Mouse (Mus musculus) left cerebral cortex, postnatal 10 days (tissue): Measurements from ENCODE around the gene Gbp10. TPM values are rescaled to one million over a fixed set of nuclear protein-coding genes. Genes with fewer than 3 reads are reported as not detected.
A peak's percentile ranks its signal among the peaks of the same experiment; 100 is the strongest.
"Not testable (repeated sequence)": the region's sequence is repeated elsewhere in the genome, so short reads cannot be mapped to it uniquely, and the experiment has no call there.

Experiments used
- DNase-seq, 2 experiments: peaks; one replicate each; pipeline ENCODE4 v3.0.0; 2021 to 2022; ENCODE audit warnings: low spot score in 2 of 2, mixed read lengths in 1 of 2; ENCODE audit errors: extremely low spot score in 1 of 2
- intact Hi-C: fragments of 180-260 bp; cut with DNase I; formaldehyde crosslinking; loops from one replicate; pipeline ENCODE4 v1.15.1; 2025
- total RNA-seq, 2 experiments: library from RNA; stranded (reverse); gene quantifications; 2 replicates each; pipeline ENCODE4 v1.2.3; 2021

The Gbp10 gene
- not detected for total RNA-seq

- intact Hi-C loops: not testable (repeated sequence)
- peak in 1 of 2 experiments; percentile 36 for DNase-seq
Measured at GRCm38 (mm10) chr5:105239483-105240047, at the start of gene Gbp10. Gbp10 (minus strand) TSS chr5:105239533.

GRCm38 (mm10) chr5:105260673-105261072 is 21.3 kb upstream of the Gbp10 start:
- DNase-seq, intact Hi-C loops: not testable (repeated sequence)

DNA sequence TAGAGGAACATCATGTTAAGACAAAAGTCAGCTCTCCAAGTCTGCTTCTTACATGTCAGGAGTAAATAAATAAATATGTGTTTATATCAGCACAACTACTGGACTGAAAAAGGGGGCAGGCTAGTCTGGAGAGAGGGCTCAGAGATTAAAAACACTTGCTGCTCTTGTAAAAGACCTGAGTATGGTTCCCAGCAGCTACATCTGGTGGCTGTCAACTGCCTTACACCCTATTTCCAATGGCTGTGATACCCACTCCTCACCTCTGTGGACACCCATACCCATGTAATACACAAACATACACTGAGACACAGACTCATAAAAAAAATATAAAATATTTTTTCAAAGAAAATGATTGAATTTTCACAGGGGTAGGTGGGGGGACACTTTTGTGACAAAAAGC is 13.2 kb upstream of the Gbp10 start:
- no peak for DNase-seq
- intact Hi-C loops: no loop called here

GRCm38 (mm10) chr5:105244741-105245140 is 5.4 kb upstream of the Gbp10 start:
- intact Hi-C loops, DNase-seq: not testable (repeated sequence)

DNA sequence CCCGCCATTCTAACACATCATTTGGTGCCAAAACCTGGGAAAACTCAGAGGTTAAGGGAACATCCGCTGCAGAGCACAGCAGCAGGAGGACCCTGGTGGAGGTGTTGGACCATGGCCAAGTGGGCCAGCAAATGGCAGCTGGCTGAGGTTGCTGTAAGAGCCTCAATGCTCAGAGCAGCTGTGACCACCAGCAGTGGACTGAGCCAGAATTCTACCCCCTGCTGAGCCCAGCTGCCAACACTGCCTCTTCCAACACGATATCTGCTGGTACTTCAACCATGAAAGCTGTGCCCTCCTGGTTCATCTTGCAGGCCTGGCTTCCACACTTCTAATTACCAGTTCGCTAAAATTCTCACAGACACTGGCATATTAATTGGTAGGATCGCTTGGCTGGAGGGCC is 1.6 kb upstream of the Gbp10 start:
- DNase-seq: peak in 1 of 2 experiments; percentile 30
- intact Hi-C loops: not testable (repeated sequence)

DNA sequence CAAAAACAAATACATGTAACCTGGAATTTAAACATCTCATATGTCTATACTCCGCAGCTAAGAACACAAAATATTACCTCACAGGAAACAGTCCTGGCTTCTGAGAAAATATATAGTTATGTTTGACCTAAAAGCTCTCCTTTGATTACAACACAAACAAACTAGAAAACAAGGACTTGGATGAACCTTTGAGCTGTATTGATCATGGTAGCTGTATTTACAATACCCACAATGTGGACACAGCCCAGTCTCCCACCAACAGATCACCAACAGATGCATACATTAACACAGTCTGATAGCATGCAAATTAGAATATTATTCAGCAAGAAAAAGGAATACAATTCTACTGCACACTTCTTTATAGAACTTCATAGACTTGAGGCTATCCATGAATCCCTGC is 931 bp downstream of the Gbp10 start:
- DNase-seq, intact Hi-C loops: not testable (repeated sequence)

GRCm38 (mm10) chr5:105236040-105236439 is 3.3 kb downstream of the Gbp10 start:
- DNase-seq, intact Hi-C loops: not testable (repeated sequence)

DNA sequence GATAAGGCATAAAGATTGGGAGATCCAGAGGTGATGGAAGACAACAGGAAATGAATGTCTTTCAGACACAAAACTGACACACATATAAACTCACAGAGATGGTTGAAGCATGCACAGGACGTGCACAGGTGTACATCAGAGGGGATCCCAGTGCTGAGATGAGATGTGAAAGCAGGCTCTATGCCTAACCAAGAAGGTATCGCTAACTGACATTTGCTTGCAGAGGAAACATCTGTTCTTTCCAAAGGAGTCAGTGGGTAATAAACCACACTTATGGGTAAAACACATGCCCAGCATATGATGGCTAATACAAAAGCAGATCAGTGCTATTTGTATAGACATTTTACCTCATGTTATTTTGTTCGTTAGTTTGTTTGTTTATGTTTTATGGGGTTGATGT is 30.4 kb downstream of the Gbp10 start:
- intact Hi-C loops, DNase-seq: not testable (repeated sequence)

- intact Hi-C loops, DNase-seq: not testable (repeated sequence)
Measured at GRCm38 (mm10) chr5:105200791-105201355, 38.5 kb downstream of the Gbp10 start.

GRCm38 (mm10) chr5:105199149-105199548 is 40.2 kb downstream of the Gbp10 start:
- intact Hi-C loops, DNase-seq: not testable (repeated sequence)

DNA sequence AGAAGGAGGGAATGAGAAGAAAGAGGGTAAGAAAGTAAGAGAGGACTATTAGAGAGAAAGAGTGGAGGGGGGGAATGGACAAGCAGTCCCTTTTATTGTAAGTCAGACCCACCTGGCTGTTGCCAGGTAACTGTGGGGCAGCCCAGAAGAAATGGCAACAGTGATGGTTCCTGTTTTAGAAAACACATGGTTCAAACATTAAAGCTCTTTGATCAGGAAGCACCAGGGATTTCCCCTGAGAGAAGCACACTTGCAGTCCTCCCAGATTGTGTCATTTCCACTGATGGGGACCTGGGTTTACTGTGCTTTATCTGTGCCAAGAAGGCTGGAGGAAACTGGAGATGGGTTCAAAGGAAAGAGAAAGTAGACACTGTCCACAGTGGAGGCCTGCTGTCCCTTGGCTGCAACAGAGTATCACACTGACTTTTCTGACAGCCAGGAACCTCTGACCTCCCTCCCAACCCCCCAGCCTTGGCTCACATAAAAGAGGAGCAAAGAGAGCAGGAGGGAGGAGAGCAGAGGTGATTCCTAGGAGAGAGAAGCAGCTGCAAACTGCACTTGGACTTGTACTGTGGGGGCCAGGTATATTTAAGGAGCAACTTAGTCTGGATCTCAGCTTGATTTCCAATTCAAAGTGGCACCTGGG is 41.3 kb downstream of the Gbp10 start:
- DNase-seq: peak in 1 of 2 experiments; percentile 27
- intact Hi-C loops: not testable (repeated sequence)

DNA sequence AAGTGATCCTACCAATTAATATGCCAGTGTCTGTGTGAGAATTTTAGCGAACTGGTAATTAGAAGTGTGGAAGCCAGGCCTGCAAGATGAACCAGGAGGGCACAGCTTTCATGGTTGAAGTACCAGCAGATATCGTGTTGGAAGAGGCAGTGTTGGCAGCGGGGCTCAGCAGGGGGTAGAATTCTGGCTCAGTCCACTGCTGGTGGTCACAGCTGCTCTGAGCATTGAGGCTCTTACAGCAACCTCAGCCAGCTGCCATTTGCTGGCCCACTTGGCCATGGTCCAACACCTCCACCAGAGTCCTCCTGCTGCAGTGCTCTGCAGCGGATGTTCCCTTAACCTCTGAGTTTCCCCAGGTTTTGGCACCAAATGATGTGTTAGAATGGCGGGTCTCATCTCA is 43.0 kb downstream of the Gbp10 start:
- DNase-seq, intact Hi-C loops: not testable (repeated sequence)

GRCm38 (mm10) chr5:105192536-105192935 is 46.8 kb downstream of the Gbp10 start:
- DNase-seq, intact Hi-C loops: not testable (repeated sequence)

- no peak for DNase-seq
- intact Hi-C loops: no loop called here
Measured at GRCm38 (mm10) chr5:105181446-105181845, 57.9 kb downstream of the Gbp10 start.

Other genes with a start within 250 kb of the Gbp10 start
- 1 to 10 TPM; 1.5 to 3.0 TPM for gene Gbp9, start 100.0 kb downstream of the Gbp10 start, total RNA-seq
- under 1 TPM in 1 of 2 experiments, not detected in 1; 0.22 TPM for gene Gbp8, start 100.0 kb downstream of the Gbp10 start, total RNA-seq
- gene Gbp4, start 99.9 kb downstream of the Gbp10 start, total RNA-seq: 1 to 10 TPM in 1 of 2 experiments, under 1 TPM in 1; 0.89 to 1.2 TPM
- gene Gm43302, start 54.2 kb upstream of the Gbp10 start, total RNA-seq: not detected
- 1 to 10 TPM in 1 of 2 experiments, under 1 TPM in 1; 0.97 to 1.0 TPM for gene Gbp6, start 54.2 kb upstream of the Gbp10 start, total RNA-seq
- 100 to 1,000 TPM; 128 to 139 TPM for gene Lrrc8b, start 176.2 kb upstream of the Gbp10 start, total RNA-seq